Mouse (Mus musculus): ENCODE results near the gene Ube2d3.

DNA sequence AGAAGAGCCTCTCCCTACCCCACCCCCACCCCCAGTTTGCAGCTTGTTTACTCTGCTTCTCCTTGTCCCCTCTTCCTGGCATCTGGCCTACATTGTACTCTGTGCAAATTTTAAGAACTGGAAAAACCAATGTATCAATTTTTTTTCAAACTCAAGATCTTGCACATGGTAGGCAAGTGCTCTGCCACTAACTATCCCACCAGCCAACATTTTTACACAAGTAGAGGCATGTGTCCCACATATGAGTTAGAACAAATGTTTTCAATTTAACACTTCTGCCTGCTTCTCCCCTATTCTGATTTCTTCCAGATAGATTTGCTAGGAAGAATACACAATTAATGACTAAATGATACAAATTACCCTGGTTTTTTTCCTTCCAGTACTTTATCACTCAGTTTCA, 40.8 kb upstream of the Ube2d3 start:
- no peak for TF ChIP-seq CTCF (IDR thresholded peaks at IDR 0.05; ENCODE audit: low read depth, low read length)
- no peak for TF ChIP-seq POLR2A (IDR thresholded peaks at IDR 0.05; ENCODE audit: extremely low read depth, insufficient read depth, low read length)
